Mouse (Mus musculus) small intestine, adult 10 weeks (tissue): ENCODE results near the gene Pxmp2. TPM values are rescaled to one million over a fixed set of nuclear protein-coding genes. Genes with fewer than 3 reads are reported as not detected.

ENCODE experiments used
- polyA plus RNA-seq: library from polyadenylated mRNA; stranded (reverse); fragments of 350-450 nt; fragmentation: Illumina TruSeq; extraction: RNeasy Lipid Tissue Mini Kit (QIAGEN cat#74804); gene quantifications from one replicate; pipeline ENCODE4 v1.2.3, GENCODE M21; 2014; ENCODE audit warnings: low replicate concordance

The Pxmp2 gene
- polyA plus RNA-seq = 8.3 TPM

GRCm38 (mm10) chr5:110285770-110286445 is at the start of gene Pxmp2, which contains the start of gene Pole:
Gene Pxmp2 (minus strand): TSS chr5:110286186.
Gene Pole (plus strand): TSS chr5:110286306.

GRCm38 (mm10) chr5:110269141-110270101 is 16.6 kb downstream of the Pxmp2 start, which contains the start of gene Pgam5:
Gene Pgam5 (minus strand): TSS chr5:110269913.

GRCm38 (mm10) chr5:110230780-110231461 is 55.1 kb downstream of the Pxmp2 start, which contains the start of gene Ankle2:
Gene Ankle2 (plus strand): TSS chr5:110231004.

Other genes with a start within 250 kb of the Pxmp2 start
- 18.7 TPM for gene Gm17655, start 213.7 kb downstream of the Pxmp2 start, polyA plus RNA-seq
- gene Gm35315, start 191.8 kb downstream of the Pxmp2 start, polyA plus RNA-seq = 4.2 TPM
- gene Plcxd1, start 186.2 kb downstream of the Pxmp2 start, polyA plus RNA-seq = not detected
- gene Gtpbp6, start 178.0 kb downstream of the Pxmp2 start, polyA plus RNA-seq = not detected
- gene Zfp605, start 176.1 kb downstream of the Pxmp2 start, polyA plus RNA-seq = 8.0 TPM
- 39.2 TPM for gene Chfr, start 150.3 kb downstream of the Pxmp2 start, polyA plus RNA-seq
- 12.2 TPM for gene Golga3, start 109.5 kb downstream of the Pxmp2 start, polyA plus RNA-seq
- 23.3 TPM for gene Ankle2, start 55.2 kb downstream of the Pxmp2 start, polyA plus RNA-seq
- 20.2 TPM for gene Pgam5, start 16.3 kb downstream of the Pxmp2 start, polyA plus RNA-seq
- 3.5 TPM for gene Pole, start 120 bp upstream of the Pxmp2 start, polyA plus RNA-seq
- gene P2rx2, start 57.0 kb upstream of the Pxmp2 start, polyA plus RNA-seq = 0.56 TPM
- gene Lrcol1, start 58.5 kb upstream of the Pxmp2 start, polyA plus RNA-seq = not detected
- 2.9 TPM for gene Fbrsl1, start 162.3 kb upstream of the Pxmp2 start, polyA plus RNA-seq